Mouse (Mus musculus): ENCODE results near the gene Plau.

GRCm38 (mm10) chr14:20809349-20809748, 27.1 kb upstream of the Plau start:
- no peak for TF ChIP-seq CTCF (IDR thresholded peaks at IDR 0.05; ENCODE audit: borderline replicate concordance, insufficient read depth, low read depth, low read length)
- TF ChIP-seq POLR2A (IDR thresholded peaks at IDR 0.05; ENCODE audit: borderline replicate concordance, insufficient read depth, low read length): no peak
